ENCODE assay signal across 8 mouse cellular contexts in genomic region chr11:117307895-117308786, GRCm38 (mm10).
DNase-seq lines count a peak whose midpoint lies in the region; ATAC-seq lines count a peak whose summit lies in the region.

No protein-coding gene starts in this region.

- H3K4me3 ChIP-seq in erythroblast, embryonic 14.5 days (replicated peaks): peak overlapping the region; percentile 40
- H3K4me3 ChIP-seq in intestine, embryonic 14.5 days (ENCODE audit: low read depth, low read length): no peak overlapping the region

- H3K4me1 ChIP-seq in erythroblast, embryonic 14.5 days (ENCODE audit: control insufficient read depth): peaks cover 20% of the 10 kb centered on the region
- peaks cover 61% of the 10 kb centered on the region for H3K4me1 ChIP-seq in intestine, embryonic 14.5 days (replicated peaks; ENCODE audit: control insufficient read depth, insufficient read depth, low read length)

- peak; percentile 44 for DNase-seq in gastrocnemius, adult 18-20 months (ENCODE audit: low spot score)
- DNase-seq in gastrocnemius, postnatal 10 days: no peak
- peak; percentile 56 for DNase-seq in NIH3T3 (ENCODE audit: low read depth)
- no peak for DNase-seq in intestine, embryonic 14.5 days (ENCODE audit: low spot score)
- peak; percentile 81 for DNase-seq in thymus, postnatal 25 days
- no peak for DNase-seq in left cerebral cortex, postnatal 14 days (ENCODE audit: low spot score in 2 of 2)

- no peak overlapping the region for H3K4me2 ChIP-seq in intestine, embryonic 14.5 days (ENCODE audit: low read length)

- no peaks in the 10 kb centered on the region for H3K27me3 ChIP-seq in erythroblast, embryonic 14.5 days (ENCODE audit: control insufficient read depth)
- no peaks in the 10 kb centered on the region for H3K27me3 ChIP-seq in intestine, embryonic 14.5 days (replicated peaks; ENCODE audit: control insufficient read depth, insufficient read depth, low read length)

- no peaks in the 10 kb centered on the region; the same call in 1 of the 2 replicates for H3K36me3 ChIP-seq in erythroblast, embryonic 14.5 days (ENCODE audit: control insufficient read depth)
- H3K36me3 ChIP-seq in intestine, embryonic 14.5 days (ENCODE audit: control insufficient read depth, insufficient read depth, low read length): no peaks in the 10 kb centered on the region

- no peaks in the 10 kb centered on the region for H3K9me3 ChIP-seq in erythroblast, embryonic 14.5 days (ENCODE audit: control insufficient read depth, low read length)
- H3K9me3 ChIP-seq in intestine, embryonic 14.5 days (ENCODE audit: control insufficient read depth, low read length): no peaks in the 10 kb centered on the region

- H3K9ac ChIP-seq in intestine, embryonic 14.5 days (ENCODE audit: low read length): no peak overlapping the region

- WGBS in intestine, embryonic 14.5 days: 32% methylated on average over 13 of the region's 13 CpGs

- intact Hi-C loops in left cerebral cortex, postnatal 14 days (cut with DNase I): loop anchor here (5.0 kb wide), 1 partner anchor 71 kb away; no protein-coding TSS in a partner anchor

- ATAC-seq in intestine, embryonic 14.5 days (replicated peaks; ENCODE audit: low FRiP score, low TSS enrichment, low read depth): 0 out of 2 replicates have a peak, but pooled peaks have one; percentile 37
- ATAC-seq in megakaryocyte, adult 5-6 weeks (ENCODE audit: poor library complexity, severe bottlenecking): peak; percentile 44

- peak overlapping the region; percentile 63 for H3K27ac ChIP-seq in intestine, embryonic 14.5 days (ENCODE audit: low read depth)

Comparison
In these comparisons a context has a peak if more than half of its experiments do, and no peak if none do; other contexts are left out.
1. DNase-seq: peak in gastrocnemius, adult 18-20 months (single experiment), NIH3T3 (single experiment) and thymus, postnatal 25 days (single experiment); none in gastrocnemius, postnatal 10 days (single experiment), intestine, embryonic 14.5 days (single experiment) and left cerebral cortex, postnatal 14 days (0 of 2).